Mouse (Mus musculus): ENCODE data around the gene Rab1b.

DNA sequence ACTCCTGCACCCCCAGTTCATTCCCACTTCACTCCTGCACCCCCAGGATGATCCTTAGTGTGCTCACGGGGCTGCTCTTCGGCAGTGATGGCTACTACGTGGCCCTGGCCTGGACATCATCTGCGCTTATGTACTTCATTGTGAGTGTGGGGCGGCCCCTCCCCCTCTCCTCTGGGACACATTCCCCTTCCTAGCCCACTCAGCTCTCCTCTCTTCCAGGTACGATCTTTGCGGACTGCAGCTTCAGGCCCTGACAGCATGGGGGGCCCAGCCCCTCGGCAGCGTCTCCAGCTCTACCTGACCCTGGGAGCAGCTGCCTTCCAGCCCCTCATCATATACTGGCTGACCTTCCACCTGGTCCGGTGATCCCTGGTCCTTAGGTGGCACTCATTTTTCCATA lies 14.8 kb downstream of the Rab1b start:
- TF ChIP-seq CTCF (IDR thresholded peaks at IDR 0.05; ENCODE audit: extremely low read depth, insufficient read depth, low read length) (no peak), POLR2A (IDR thresholded peaks at IDR 0.05; ENCODE audit: extremely low read depth, insufficient read depth, low read length) (peak; percentile 46)
